Mouse (Mus musculus): ENCODE results near the gene Mdm2. TPM values are rescaled to one million over a fixed set of nuclear protein-coding genes. Genes with fewer than 3 reads are reported as not detected.

Mdm2 gene
- total and polyA plus RNA-seq, 2 experiments from 2014 or later = 31.3 to 93.0 TPM

GRCm38 (mm10) chr10:117659430-117659813, 51.1 kb downstream of the Mdm2 start:
- DNase-seq (ENCODE audit: low spot score) = no peak
- Histone ChIP-seq H3K27ac (ENCODE audit: low read depth) (no peak overlapping the region), H3K27me3 (ENCODE audit: control insufficient read depth, insufficient read depth, low read length) (no peaks in the 10 kb centered on the region), H3K4me1 (ENCODE audit: control insufficient read depth, insufficient read depth) (no peaks in the 10 kb centered on the region), H3K4me3 (ENCODE audit: low read depth, low read length) (no peak overlapping the region), H3K9me3 (replicated peaks; ENCODE audit: control insufficient read depth, low read length) (no peaks in the 10 kb centered on the region), H3K36me3 (replicated peaks; ENCODE audit: control insufficient read depth, insufficient read depth, low read length) (no peaks in the 10 kb centered on the region), H3K4me2 (ENCODE audit: low read depth, low read length) (no peak overlapping the region), H3K9ac (replicated peaks; ENCODE audit: low read depth, low read length) (no peak overlapping the region)
- no peak for TF ChIP-seq EP300 (IDR thresholded peaks at IDR 0.05; ENCODE audit: low read depth)
- no peak for ATAC-seq (ENCODE audit: insufficient read depth, low read depth)
- 76% methylated on average over 11 of the region's 11 CpGs for WGBS

- H3K36me3 ChIP-seq (replicated peaks; ENCODE audit: control insufficient read depth, insufficient read depth, low read length) = no peaks in the 10 kb centered on the region
- H3K4me1 ChIP-seq (ENCODE audit: control insufficient read depth, insufficient read depth) = no peaks in the 10 kb centered on the region
- H3K27ac ChIP-seq (ENCODE audit: low read depth) = no peak overlapping the region
- no peak overlapping the region for H3K4me3 ChIP-seq (ENCODE audit: low read depth, low read length)
- WGBS = 87% methylated on average over 14 of the region's 14 CpGs
- TF ChIP-seq CTCF (IDR thresholded peaks at IDR 0.05; ENCODE audit: low read depth) (no peak), EP300 (IDR thresholded peaks at IDR 0.05; ENCODE audit: low read depth) (no peak)
- H3K9ac ChIP-seq (replicated peaks; ENCODE audit: low read depth, low read length) = no peak overlapping the region
- H3K4me2 ChIP-seq (ENCODE audit: low read depth, low read length) = no peak overlapping the region
- no peaks in the 10 kb centered on the region for H3K9me3 ChIP-seq (replicated peaks; ENCODE audit: control insufficient read depth, low read length)
- no peaks in the 10 kb centered on the region for H3K27me3 ChIP-seq (ENCODE audit: control insufficient read depth, insufficient read depth, low read length)
- ATAC-seq (ENCODE audit: insufficient read depth, low read depth) (no peak), DNase-seq (ENCODE audit: low spot score) (no peak)
Measured at GRCm38 (mm10) chr10:117658522-117659429, 51.8 kb downstream of the Mdm2 start.

- WGBS = 85% methylated on average over 3 of the region's 3 CpGs
- Histone ChIP-seq H3K4me2 (ENCODE audit: low read depth, low read length) (no peak overlapping the region), H3K27ac (ENCODE audit: low read depth) (no peak overlapping the region), H3K27me3 (ENCODE audit: control insufficient read depth, insufficient read depth, low read length) (no peaks in the 10 kb centered on the region), H3K36me3 (replicated peaks; ENCODE audit: control insufficient read depth, insufficient read depth, low read length) (no peaks in the 10 kb centered on the region), H3K9me3 (replicated peaks; ENCODE audit: control insufficient read depth, low read length) (no peaks in the 10 kb centered on the region), H3K4me3 (ENCODE audit: low read depth, low read length) (no peak overlapping the region), H3K4me1 (ENCODE audit: control insufficient read depth, insufficient read depth) (no peaks in the 10 kb centered on the region), H3K9ac (replicated peaks; ENCODE audit: low read depth, low read length) (no peak overlapping the region)
- ATAC-seq (ENCODE audit: insufficient read depth, low read depth) (no peak), DNase-seq (ENCODE audit: low spot score) (no peak)
- TF ChIP-seq CTCF (IDR thresholded peaks at IDR 0.05; ENCODE audit: low read depth) (no peak), EP300 (IDR thresholded peaks at IDR 0.05; ENCODE audit: low read depth) (no peak)
Measured at GRCm38 (mm10) chr10:117657659-117658306, 52.8 kb downstream of the Mdm2 start.

GRCm38 (mm10) chr10:117656985-117657658, 53.4 kb downstream of the Mdm2 start:
- Histone ChIP-seq H3K9me3 (replicated peaks; ENCODE audit: control insufficient read depth, low read length) (no peaks in the 10 kb centered on the region), H3K36me3 (replicated peaks; ENCODE audit: control insufficient read depth, insufficient read depth, low read length) (no peaks in the 10 kb centered on the region), H3K4me3 (ENCODE audit: low read depth, low read length) (no peak overlapping the region), H3K27me3 (ENCODE audit: control insufficient read depth, insufficient read depth, low read length) (no peaks in the 10 kb centered on the region), H3K4me1 (ENCODE audit: control insufficient read depth, insufficient read depth) (no peaks in the 10 kb centered on the region), H3K4me2 (ENCODE audit: low read depth, low read length) (no peak overlapping the region), H3K9ac (replicated peaks; ENCODE audit: low read depth, low read length) (no peak overlapping the region), H3K27ac (ENCODE audit: low read depth) (no peak overlapping the region)
- no peak for TF ChIP-seq CTCF (IDR thresholded peaks at IDR 0.05; ENCODE audit: low read depth)
- no peak for TF ChIP-seq EP300 (IDR thresholded peaks at IDR 0.05; ENCODE audit: low read depth)
- 76% methylated on average over 7 of the region's 7 CpGs for WGBS
- ATAC-seq (ENCODE audit: insufficient read depth, low read depth) = no peak
- DNase-seq (ENCODE audit: low spot score) = no peak

GRCm38 (mm10) chr10:117656662-117656962, 53.9 kb downstream of the Mdm2 start:
- Histone ChIP-seq H3K27ac (ENCODE audit: low read depth) (no peak overlapping the region), H3K4me2 (ENCODE audit: low read depth, low read length) (no peak overlapping the region), H3K4me3 (ENCODE audit: low read depth, low read length) (no peak overlapping the region), H3K9me3 (replicated peaks; ENCODE audit: control insufficient read depth, low read length) (no peaks in the 10 kb centered on the region), H3K9ac (replicated peaks; ENCODE audit: low read depth, low read length) (no peak overlapping the region), H3K36me3 (replicated peaks; ENCODE audit: control insufficient read depth, insufficient read depth, low read length) (no peaks in the 10 kb centered on the region), H3K4me1 (ENCODE audit: control insufficient read depth, insufficient read depth) (no peaks in the 10 kb centered on the region), H3K27me3 (ENCODE audit: control insufficient read depth, insufficient read depth, low read length) (no peaks in the 10 kb centered on the region)
- 74% methylated on average over 6 of the region's 6 CpGs for WGBS
- ATAC-seq (ENCODE audit: insufficient read depth, low read depth) (no peak), DNase-seq (ENCODE audit: low spot score) (no peak)
- TF ChIP-seq EP300 (IDR thresholded peaks at IDR 0.05; ENCODE audit: low read depth) (no peak), CTCF (IDR thresholded peaks at IDR 0.05; ENCODE audit: low read depth) (no peak)
